Mouse (Mus musculus) hindbrain, postnatal 0 days (tissue): ENCODE data around the gene Ctse. TPM values are rescaled to one million over a fixed set of nuclear protein-coding genes. Genes with fewer than 3 reads are reported as not detected.

ENCODE experiments used
- ATAC-seq: fragments of 200-750 bp; cut with Nextera tagmentation; 2 replicates; pipeline ENCODE4 v1.8.0; 2017; ENCODE audit warnings: mild to moderate bottlenecking, moderate TSS enrichment, moderate library complexity
- DNase-seq: peaks from one replicate; pipeline ENCODE4 v3.0.0-alpha.2; 2015; ENCODE audit warnings: low spot score
- H3K27ac ChIP-seq: fragments of 300-500 bp; sonication (generic); 2 replicates; pipeline ENCODE4 v1.5.1; 2014; ENCODE audit warnings: mild to moderate bottlenecking
- H3K27me3 ChIP-seq: fragments of 300-500 bp; sonication (generic); 2 replicates; pipeline ENCODE4 v1.6.1; 2014; ENCODE audit warnings: low read length, mixed read lengths; ENCODE audit not compliant: insufficient read depth
- H3K36me3 ChIP-seq: fragments of 300-500 bp; sonication (generic); 2 replicates; pipeline ENCODE4 v1.6.1; 2014; ENCODE audit warnings: low read length, mixed read lengths; ENCODE audit not compliant: insufficient read depth
- H3K4me1 ChIP-seq: fragments of 300-500 bp; sonication (generic); 2 replicates; pipeline ENCODE4 v1.6.1; 2014; ENCODE audit warnings: antibody characterized with exemption, low read length, mixed read lengths; ENCODE audit not compliant: insufficient read depth
- H3K4me2 ChIP-seq: fragments of 300-500 bp; sonication (generic); 2 replicates; pipeline ENCODE4 v1.6.1; 2014; ENCODE audit warnings: low read depth, mild to moderate bottlenecking, low read length, moderate library complexity, mixed read lengths
- H3K4me3 ChIP-seq: fragments of 300-500 bp; sonication (generic); 2 replicates; pipeline ENCODE4 v1.5.1; 2014; ENCODE audit warnings: low read length
- H3K9ac ChIP-seq: fragments of 300-500 bp; sonication (generic); replicated peaks from 2 replicates; pipeline ENCODE4 v1.6.1; 2014; ENCODE audit warnings: mild to moderate bottlenecking, low read length, moderate library complexity, mixed read lengths
- H3K9me3 ChIP-seq: fragments of 300-500 bp; sonication (generic); 2 replicates; pipeline ENCODE4 v1.6.1; 2016; ENCODE audit warnings: low read length, mixed read lengths
- CTCF ChIP-seq: IDR thresholded peaks from 2 replicates; pipeline ENCODE4 v1.5.1; 2016; ENCODE audit warnings: antibody characterized with exemption, control low read depth, low read depth
- WGBS: fragments of 180-500 bp; shearing (Covaris S2); extraction: QIAGEN DNeasy Blood & Tissue Kit; methylation state at CpG from one replicate; pipeline ENCODE4 v1.1.7; 2014; 5-methylcytosine and 5-hydroxymethylcytosine counted together
- polyA plus RNA-seq: library from polyadenylated mRNA; unstranded; fragments of >200 nt; fragmentation: Nextera tagmentation; extraction: Ambion mirVana; gene quantifications from 2 replicates; pipeline ENCODE4 v1.2.1, GENCODE M21; 2015
- total RNA-seq: library from RNA; depleted of rRNA; stranded (reverse); fragments of >200 nt; gene quantifications from 2 replicates; pipeline ENCODE4 v1.2.3, GENCODE M21; 2014

The Ctse gene
- total and polyA plus RNA-seq, 2 experiments from 2014 or later = not detected

GRCm38 (mm10) chr1:131708338-131708737, 70.2 kb downstream of the Ctse start:
- no peak overlapping the region for H3K9ac ChIP-seq
- no peaks in the 10 kb centered on the region for H3K9me3 ChIP-seq
- no peak overlapping the region for H3K4me2 ChIP-seq
- H3K27me3 ChIP-seq = no peaks in the 10 kb centered on the region
- WGBS = 17% methylated on average over 4 of the region's 4 CpGs
- peak; percentile 76 for TF ChIP-seq CTCF
- peak; percentile 56 for DNase-seq
- H3K36me3 ChIP-seq = no peaks in the 10 kb centered on the region
- H3K27ac ChIP-seq = no peak overlapping the region
- no peaks in the 10 kb centered on the region for H3K4me1 ChIP-seq
- no peak overlapping the region for H3K4me3 ChIP-seq
- ATAC-seq = no peak

DNA sequence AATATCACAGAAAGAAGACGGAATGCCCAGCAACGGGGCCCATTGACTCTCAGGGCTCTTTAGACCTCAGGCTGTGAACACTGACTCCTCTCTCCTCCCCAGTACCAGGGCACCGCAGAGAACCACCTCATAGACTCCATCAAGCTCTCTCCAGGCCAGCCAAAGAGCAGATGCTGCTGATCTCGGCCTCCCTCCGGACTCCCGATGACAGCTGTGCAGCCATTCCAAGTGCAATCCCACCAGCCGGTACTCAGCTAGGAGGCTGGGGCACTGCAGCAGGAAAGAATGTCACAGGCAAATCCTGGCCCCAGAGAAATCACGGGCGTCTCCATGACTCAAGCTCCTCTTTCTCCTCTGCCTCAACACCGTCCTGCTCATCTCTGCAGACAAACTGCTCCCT, 73.4 kb downstream of the Ctse start:
- ATAC-seq (0 out of 2 replicates have a peak, but pooled peaks have one; percentile 37), DNase-seq (peak; percentile 34)
- Histone ChIP-seq H3K4me2 (no peak overlapping the region), H3K27me3 (no peaks in the 10 kb centered on the region), H3K9me3 (no peaks in the 10 kb centered on the region), H3K4me1 (no peaks in the 10 kb centered on the region), H3K9ac (no peak overlapping the region), H3K27ac (no peak overlapping the region), H3K4me3 (no peak overlapping the region), H3K36me3 (no peaks in the 10 kb centered on the region)
- no peak for TF ChIP-seq CTCF
- 56% methylated on average over 10 of the region's 10 CpGs for WGBS

- 38% methylated on average over 2 of the region's 2 CpGs for WGBS
- Histone ChIP-seq H3K9ac (no peak overlapping the region), H3K36me3 (no peaks in the 10 kb centered on the region), H3K4me3 (no peak overlapping the region), H3K4me2 (no peak overlapping the region), H3K27ac (no peak overlapping the region), H3K9me3 (no peaks in the 10 kb centered on the region), H3K27me3 (no peaks in the 10 kb centered on the region), H3K4me1 (no peaks in the 10 kb centered on the region)
- peak; percentile 90 for TF ChIP-seq CTCF
- DNase-seq (peak; percentile 94), ATAC-seq (peak; percentile 75; the same call in 1 of the 2 replicates)
These were observed 74.3 kb downstream of the Ctse start for GRCm38 (mm10) chr1:131712386-131712785.

DNA sequence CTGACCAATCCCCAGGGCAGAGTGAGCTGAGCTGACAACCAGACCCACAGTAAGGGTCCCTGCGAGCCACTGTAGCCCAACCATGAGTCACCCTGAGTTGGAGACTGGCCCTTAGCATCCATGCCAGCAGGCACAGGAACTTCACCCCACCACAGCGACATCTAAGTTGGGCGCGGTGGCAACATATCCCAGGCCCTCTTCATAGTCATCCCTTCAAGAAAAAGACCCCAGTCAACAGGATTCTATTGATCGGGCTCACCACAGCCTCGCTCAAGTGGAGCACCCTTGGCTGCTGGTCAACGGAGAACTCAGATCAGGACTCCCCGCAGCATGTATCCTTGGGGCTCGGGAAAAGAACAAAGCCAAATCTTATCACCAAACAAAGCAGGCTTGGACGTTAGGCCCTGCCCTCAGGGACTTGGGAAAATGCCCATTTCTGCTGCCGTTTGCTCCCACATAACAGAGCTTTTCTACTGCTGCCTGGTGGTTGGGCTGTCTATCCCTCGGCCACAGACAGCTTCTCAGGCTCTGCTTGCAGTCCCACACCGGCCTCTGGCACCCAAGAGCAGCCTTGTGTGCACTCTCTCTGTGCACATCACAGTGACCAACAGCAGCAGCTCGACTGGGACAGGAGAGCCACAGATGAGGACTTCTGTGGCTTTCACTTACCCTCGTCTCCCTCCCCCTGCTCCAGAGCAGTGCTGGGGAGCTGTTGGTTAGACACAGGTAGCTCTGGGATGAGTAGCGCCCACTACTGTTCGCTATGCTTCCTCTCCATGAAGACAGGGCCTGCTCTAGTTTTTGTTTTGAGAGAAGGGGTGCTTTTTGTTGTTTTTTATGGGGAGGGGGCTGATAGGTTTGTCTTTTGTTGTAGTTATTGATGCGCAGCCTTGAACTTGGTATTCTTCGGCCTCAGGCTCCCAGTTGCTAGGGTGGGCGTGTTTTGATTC, 76.6 kb downstream of the Ctse start:
- H3K27ac ChIP-seq = no peak overlapping the region; the same call in 1 of the 2 replicates
- TF ChIP-seq CTCF = 0 out of 2 replicates have a peak, but pooled peaks have one; percentile 3
- no peaks in the 10 kb centered on the region for H3K9me3 ChIP-seq
- H3K4me2 ChIP-seq = no peak overlapping the region
- no peaks in the 10 kb centered on the region for H3K27me3 ChIP-seq
- ATAC-seq (0 out of 2 replicates have a peak, but pooled peaks have one; percentile 21), DNase-seq (peak; percentile 32)
- no peaks in the 10 kb centered on the region for H3K36me3 ChIP-seq
- H3K4me3 ChIP-seq = no peak overlapping the region
- H3K4me1 ChIP-seq = no peaks in the 10 kb centered on the region
- 62% methylated on average over 20 of the region's 20 CpGs for WGBS
- no peak overlapping the region for H3K9ac ChIP-seq

- H3K27me3 ChIP-seq = no peaks in the 10 kb centered on the region
- ATAC-seq (no peak), DNase-seq (no peak)
- no peaks in the 10 kb centered on the region for H3K4me1 ChIP-seq
- WGBS = 56% methylated on average over 16 of the region's 16 CpGs
- no peaks in the 10 kb centered on the region for H3K9me3 ChIP-seq
- no peak overlapping the region for H3K9ac ChIP-seq
- no peak overlapping the region for H3K4me3 ChIP-seq
- no peak for TF ChIP-seq CTCF
- no peak overlapping the region for H3K27ac ChIP-seq
- H3K4me2 ChIP-seq = no peak overlapping the region
- H3K36me3 ChIP-seq = no peaks in the 10 kb centered on the region
These were observed 81.0 kb downstream of the Ctse start for GRCm38 (mm10) chr1:131718952-131719694.

GRCm38 (mm10) chr1:131721989-131722388, 83.9 kb downstream of the Ctse start:
- no peak for TF ChIP-seq CTCF
- Histone ChIP-seq H3K4me3 (no peak overlapping the region), H3K4me2 (no peak overlapping the region), H3K9me3 (no peaks in the 10 kb centered on the region), H3K27me3 (no peaks in the 10 kb centered on the region), H3K9ac (no peak overlapping the region), H3K4me1 (no peaks in the 10 kb centered on the region), H3K36me3 (no peaks in the 10 kb centered on the region), H3K27ac (no peak overlapping the region)
- no peak for ATAC-seq
- no peak for DNase-seq
- WGBS = 74% methylated on average over 3 of the region's 3 CpGs
